Mouse (Mus musculus) liver, embryonic 15.5 days (tissue): Measurements from ENCODE around the gene Lexm. TPM values are rescaled to one million over a fixed set of nuclear protein-coding genes. Genes with fewer than 3 reads are reported as not detected.

Experiments
- ATAC-seq: fragments of 200-750 bp; cut with Nextera tagmentation; 2 replicates; pipeline ENCODE4 v1.8.0; 2017; ENCODE audit warnings: moderate number of reproducible peaks, mild to moderate bottlenecking, moderate library complexity; ENCODE audit not compliant: insufficient read depth
- H3K27ac ChIP-seq: fragments of 300-500 bp; sonication (generic); replicated peaks from 2 replicates; pipeline ENCODE4 v1.5.1; 2015; ENCODE audit warnings: mild to moderate bottlenecking, inconsistent platforms
- H3K27me3 ChIP-seq: fragments of 300-500 bp; sonication (generic); 2 replicates; pipeline ENCODE4 v1.6.1; 2015; ENCODE audit warnings: mild to moderate bottlenecking, inconsistent platforms
- H3K36me3 ChIP-seq: fragments of 300-500 bp; sonication (generic); replicated peaks from 2 replicates; pipeline ENCODE4 v1.6.1; 2015; ENCODE audit warnings: moderate library complexity, mild to moderate bottlenecking, inconsistent platforms
- H3K4me1 ChIP-seq: fragments of 300-500 bp; sonication (generic); replicated peaks from 2 replicates; pipeline ENCODE4 v1.6.1; 2015; ENCODE audit warnings: inconsistent platforms
- H3K4me2 ChIP-seq: fragments of 300-500 bp; sonication (generic); 2 replicates; pipeline ENCODE4 v1.6.1; 2015; ENCODE audit warnings: moderate library complexity, mild to moderate bottlenecking, inconsistent platforms
- H3K4me3 ChIP-seq: fragments of 300-500 bp; sonication (generic); replicated peaks from 2 replicates; pipeline ENCODE4 v1.5.1; 2015; ENCODE audit warnings: mild to moderate bottlenecking, inconsistent platforms
- H3K9ac ChIP-seq: fragments of 300-500 bp; sonication (generic); 2 replicates; pipeline ENCODE4 v1.6.1; 2015; ENCODE audit warnings: moderate library complexity, mild to moderate bottlenecking, inconsistent platforms
- H3K9me3 ChIP-seq: fragments of 300-500 bp; sonication (generic); replicated peaks from 2 replicates; pipeline ENCODE4 v1.6.1; 2016; ENCODE audit warnings: inconsistent platforms
- WGBS: fragments of 180-500 bp; shearing (Covaris S2); methylation state at CpG from one replicate; pipeline ENCODE4 v1.1.7; 2015; ENCODE audit warnings: mixed read lengths; ENCODE audit not compliant: insufficient replicate concordance; 5-methylcytosine and 5-hydroxymethylcytosine counted together
- polyA plus RNA-seq: library from polyadenylated mRNA; unstranded; fragments of >200 nt; fragmentation: Nextera tagmentation; extraction: Ambion mirVana; gene quantifications from 2 replicates; pipeline ENCODE4 v1.2.1, GENCODE M21; 2015

The Lexm gene
- polyA plus RNA-seq, 1 experiment from 2014 or later = not detected

DNA sequence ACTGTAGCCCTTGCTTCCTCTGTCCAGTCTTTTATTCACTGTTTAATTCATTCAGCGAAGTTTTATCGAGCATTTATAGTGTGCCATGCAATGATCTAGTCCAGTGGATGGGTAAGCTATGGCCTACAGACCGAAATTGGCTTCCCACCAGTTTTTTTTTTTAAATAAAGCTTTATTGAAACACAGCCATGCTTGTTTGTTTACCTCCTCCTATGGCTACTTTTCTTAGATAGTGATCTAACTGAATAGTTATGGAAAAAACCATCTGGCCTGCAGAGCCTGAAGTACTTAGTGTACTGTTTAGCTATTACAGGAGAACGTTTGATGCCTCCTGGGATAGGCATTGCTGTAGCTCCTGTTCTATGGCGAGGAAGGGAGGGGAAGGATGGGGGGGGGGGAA lies 28.8 kb upstream of the Lexm start:
- Histone ChIP-seq H3K9ac (no peak overlapping the region), H3K4me1 (peaks cover 9% of the 10 kb centered on the region), H3K4me2 (no peak overlapping the region), H3K27ac (no peak overlapping the region), H3K4me3 (no peak overlapping the region), H3K9me3 (no peaks in the 10 kb centered on the region), H3K27me3 (peaks cover 22% of the 10 kb centered on the region), H3K36me3 (no peaks in the 10 kb centered on the region)
- no peak for ATAC-seq
- WGBS = 47% methylated on average over 5 of the region's 5 CpGs

DNA sequence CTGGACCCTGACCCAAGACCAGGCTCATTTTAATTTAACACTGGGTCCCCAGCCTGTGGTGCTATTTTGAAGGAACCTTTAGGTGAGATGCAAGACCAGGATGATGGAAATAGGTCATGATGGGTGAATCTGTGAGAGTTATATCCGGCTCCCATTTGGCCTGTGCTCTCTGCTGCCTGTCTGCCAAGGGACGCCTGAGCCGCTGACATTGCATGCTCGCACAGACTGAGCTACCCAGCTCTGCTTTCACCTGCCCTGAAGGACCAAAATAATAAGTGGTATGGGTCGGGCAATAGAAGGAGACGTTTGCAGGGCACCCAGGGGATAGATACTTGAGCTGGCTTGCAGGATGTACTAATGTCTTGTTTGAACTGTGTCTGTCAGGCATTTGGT lies 27.2 kb upstream of the Lexm start:
- Histone ChIP-seq H3K36me3 (no peaks in the 10 kb centered on the region), H3K9me3 (no peaks in the 10 kb centered on the region), H3K27me3 (peaks cover 18% of the 10 kb centered on the region), H3K4me3 (no peak overlapping the region), H3K9ac (no peak overlapping the region), H3K4me1 (peaks cover 3% of the 10 kb centered on the region; the same call in 1 of the 2 replicates), H3K27ac (no peak overlapping the region), H3K4me2 (no peak overlapping the region)
- 49% methylated on average over 6 of the region's 6 CpGs for whole genome bisulfite sequencing
- no peak for ATAC-seq

DNA sequence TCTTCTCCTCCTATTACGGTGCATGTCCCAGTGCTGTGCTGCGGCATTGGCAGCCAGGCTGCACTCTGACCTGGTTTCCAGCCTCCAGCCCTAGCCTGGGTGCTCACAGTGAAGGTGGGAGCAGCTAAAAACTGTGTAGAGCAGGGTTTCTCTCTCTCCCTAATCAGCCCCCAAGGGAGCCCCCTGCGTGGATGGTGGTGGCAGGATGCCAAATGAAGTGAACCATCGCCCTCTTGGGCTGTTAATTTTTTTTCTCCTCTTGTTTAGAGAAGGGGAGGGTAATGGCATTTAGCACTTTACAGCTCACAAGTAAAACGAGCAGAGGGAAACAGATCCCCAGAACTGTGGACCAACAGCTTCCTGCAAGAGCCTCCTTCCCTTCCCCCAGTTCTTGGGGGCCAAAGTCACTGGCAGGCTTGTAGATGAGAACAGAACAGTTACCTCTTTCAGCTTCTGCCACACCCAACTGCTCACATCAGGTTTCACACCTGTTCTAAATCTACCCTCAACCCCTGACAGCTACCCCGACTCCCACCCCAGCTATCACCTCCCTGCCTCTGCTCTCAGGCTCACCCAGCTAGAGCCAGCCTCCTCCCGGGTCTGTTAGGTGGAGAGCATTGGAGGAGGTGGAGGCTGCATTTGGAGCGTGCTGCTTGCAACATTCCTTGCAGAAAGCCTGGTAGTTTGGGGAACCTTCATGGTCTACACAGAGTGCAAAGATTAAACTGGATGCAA lies 26.6 kb upstream of the Lexm start:
- H3K4me3 ChIP-seq = no peak overlapping the region
- H3K4me2 ChIP-seq = no peak overlapping the region
- WGBS = 19% methylated on average over 8 of the region's 8 CpGs
- no peak for ATAC-seq
- no peaks in the 10 kb centered on the region for H3K36me3 ChIP-seq
- no peaks in the 10 kb centered on the region for H3K9me3 ChIP-seq
- H3K4me1 ChIP-seq = peaks cover 3% of the 10 kb centered on the region; the same call in 1 of the 2 replicates
- no peak overlapping the region for H3K9ac ChIP-seq
- no peak overlapping the region for H3K27ac ChIP-seq
- H3K27me3 ChIP-seq = peaks cover 18% of the 10 kb centered on the region

DNA sequence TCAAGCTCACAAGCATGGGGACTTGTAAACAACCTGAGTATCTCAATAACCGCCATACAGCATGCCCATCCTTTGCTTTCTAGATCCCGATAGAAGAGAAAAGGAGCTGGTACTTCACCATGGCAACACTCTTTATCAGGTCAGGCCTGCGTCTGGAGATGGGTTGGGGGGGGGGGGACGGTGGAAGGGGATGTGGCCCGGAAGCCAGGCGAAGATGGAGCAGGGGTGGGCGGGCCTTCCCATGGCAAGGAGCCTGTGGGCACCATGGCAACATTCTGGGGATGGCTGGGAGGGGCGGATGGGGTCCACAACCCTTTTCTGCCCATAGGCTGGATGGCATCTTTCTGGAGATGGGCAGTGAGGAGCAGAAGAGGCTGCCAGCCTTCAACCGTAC lies 17.0 kb upstream of the Lexm start:
- no peak for ATAC-seq
- Histone ChIP-seq H3K27ac (no peak overlapping the region), H3K9ac (no peak overlapping the region), H3K4me3 (no peak overlapping the region), H3K4me2 (no peak overlapping the region), H3K9me3 (no peaks in the 10 kb centered on the region), H3K27me3 (peaks cover 24% of the 10 kb centered on the region; the same call in 1 of the 2 replicates), H3K4me1 (no peaks in the 10 kb centered on the region), H3K36me3 (no peaks in the 10 kb centered on the region)
- WGBS = 38% methylated on average over 9 of the region's 9 CpGs

DNA sequence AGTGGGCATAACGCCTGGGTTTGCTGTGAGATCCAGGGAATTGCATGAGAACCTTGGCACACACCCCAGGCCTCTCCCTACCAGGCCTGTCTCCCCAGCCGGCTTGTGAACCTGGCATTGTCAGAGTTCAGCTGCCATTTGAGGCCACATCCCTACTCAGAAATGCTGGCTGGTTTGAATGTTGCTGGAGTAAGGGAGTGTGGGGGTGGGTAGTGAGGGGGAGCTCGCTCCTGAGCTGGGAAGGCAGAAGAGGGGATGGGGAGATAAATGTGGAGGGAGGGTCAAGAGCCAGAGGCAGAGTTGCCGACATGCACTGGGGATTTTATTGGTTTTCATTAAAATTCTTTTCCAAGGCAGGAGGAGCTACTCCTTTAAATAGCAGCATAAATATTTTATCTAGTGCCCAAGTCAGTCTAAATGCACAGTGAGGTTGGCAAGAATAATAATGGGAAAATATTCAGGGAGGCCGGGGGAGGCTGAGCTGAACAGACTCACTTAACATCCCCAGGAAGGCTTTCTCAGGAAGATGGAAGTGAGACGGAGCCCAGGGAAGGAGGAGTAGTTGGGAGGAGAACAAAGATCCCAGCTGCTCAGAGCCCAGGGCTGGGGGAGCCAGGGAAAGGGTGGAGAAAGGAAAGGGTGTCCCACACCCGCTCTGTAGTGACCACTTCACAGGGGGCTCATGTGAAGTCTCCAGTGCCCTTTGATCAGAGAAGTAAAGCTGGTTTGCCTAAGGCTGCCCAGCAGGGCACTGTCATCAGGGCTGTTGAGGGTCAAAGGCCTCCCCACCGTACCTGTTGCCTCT lies 16.4 kb upstream of the Lexm start:
- WGBS = 39% methylated on average over 8 of the region's 8 CpGs
- no peak for ATAC-seq
- H3K4me2 ChIP-seq = no peak overlapping the region
- H3K4me1 ChIP-seq = 0 out of 2 replicates have a peak, but pooled peaks cover 4% of the 10 kb centered on the region
- H3K9me3 ChIP-seq = no peaks in the 10 kb centered on the region
- H3K36me3 ChIP-seq = no peaks in the 10 kb centered on the region
- H3K27ac ChIP-seq = no peak overlapping the region
- H3K27me3 ChIP-seq = peaks cover 24% of the 10 kb centered on the region; the same call in 1 of the 2 replicates
- no peak overlapping the region for H3K9ac ChIP-seq
- H3K4me3 ChIP-seq = no peak overlapping the region

DNA sequence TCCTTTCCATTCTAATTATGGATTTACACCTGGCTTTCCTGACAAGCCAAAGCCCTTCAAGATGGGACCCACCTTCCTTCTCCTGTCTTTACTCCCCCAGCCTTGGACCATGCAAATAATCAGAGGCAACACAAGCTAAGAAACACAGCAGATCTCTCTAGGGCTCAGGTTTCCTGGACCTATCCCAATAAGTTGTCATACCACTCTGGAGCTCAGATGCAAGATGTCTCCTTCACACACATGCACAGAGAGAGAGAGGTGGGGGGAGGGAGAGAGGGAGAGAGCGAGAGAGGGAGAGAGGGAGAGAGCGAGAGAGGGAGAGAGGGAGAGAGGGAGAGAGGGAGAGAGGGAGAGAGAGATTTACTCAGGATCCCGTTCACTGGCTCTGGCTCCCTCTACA lies 15.3 kb upstream of the Lexm start:
- H3K36me3 ChIP-seq = no peaks in the 10 kb centered on the region
- 47% methylated on average over 1 of the region's 3 CpGs for WGBS

DNA sequence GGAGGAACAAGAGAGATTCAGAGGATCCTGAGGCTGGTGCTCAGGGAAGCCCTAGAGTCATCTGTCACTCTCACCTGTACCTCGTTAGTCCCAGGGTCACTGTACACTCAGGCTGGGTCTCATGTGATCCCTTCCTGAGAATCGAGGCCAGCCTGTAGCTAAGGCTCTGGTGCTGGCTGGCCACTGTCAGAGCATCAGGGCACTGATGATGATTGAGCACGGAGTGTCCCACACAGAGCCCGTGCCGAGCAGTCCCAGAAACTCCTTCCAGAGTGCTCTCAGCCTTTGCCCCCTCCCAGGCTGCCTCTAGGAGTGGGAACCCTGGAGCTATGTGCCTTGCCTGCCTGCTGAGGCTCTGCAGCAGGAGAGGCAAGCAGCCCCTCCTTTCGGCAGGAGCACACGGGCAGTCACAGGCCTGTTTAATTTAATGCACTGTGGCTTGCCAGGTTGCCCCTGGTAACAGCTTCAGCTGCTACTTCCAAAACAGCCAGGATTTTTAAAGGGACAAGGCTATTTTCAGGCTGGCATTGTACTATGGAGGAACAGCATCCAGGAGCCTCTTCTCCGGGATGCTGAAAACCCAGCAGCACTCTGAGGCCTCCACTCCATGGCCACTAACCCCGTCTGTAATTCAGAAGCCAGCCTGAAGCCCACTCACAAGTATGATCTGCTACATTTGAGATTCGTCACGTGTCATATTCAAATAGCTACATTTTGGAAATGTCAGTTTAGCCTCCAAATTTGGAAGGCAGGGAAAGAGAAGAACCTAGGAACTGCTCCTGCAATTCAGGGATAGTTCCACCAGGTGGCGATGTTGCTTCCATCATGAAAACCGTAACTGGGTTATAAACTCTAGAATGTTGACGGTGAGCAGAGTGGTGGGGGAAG lies 13.5 kb upstream of the Lexm start:
- H3K4me2 ChIP-seq = no peak overlapping the region
- no peaks in the 10 kb centered on the region for H3K36me3 ChIP-seq
- no peak overlapping the region for H3K4me3 ChIP-seq
- 32% methylated on average over 14 of the region's 14 CpGs for WGBS
- H3K9ac ChIP-seq = no peak overlapping the region
- no peak overlapping the region for H3K27ac ChIP-seq
- H3K4me1 ChIP-seq = 0 out of 2 replicates have a peak, but pooled peaks cover 4% of the 10 kb centered on the region
- no peak for ATAC-seq
- H3K9me3 ChIP-seq = no peaks in the 10 kb centered on the region
- H3K27me3 ChIP-seq = peaks cover 44% of the 10 kb centered on the region

More for the DNA sequence above, 15.3 kb upstream of the Lexm start:
- no peak overlapping the region for H3K9ac ChIP-seq
- H3K9me3 ChIP-seq = no peaks in the 10 kb centered on the region
- H3K4me3 ChIP-seq = no peak overlapping the region
- H3K27me3 ChIP-seq = peaks cover 31% of the 10 kb centered on the region
- H3K27ac ChIP-seq = no peak overlapping the region
- ATAC-seq = no peak
- H3K4me2 ChIP-seq = no peak overlapping the region
- H3K4me1 ChIP-seq = 0 out of 2 replicates have a peak, but pooled peaks cover 4% of the 10 kb centered on the region

DNA sequence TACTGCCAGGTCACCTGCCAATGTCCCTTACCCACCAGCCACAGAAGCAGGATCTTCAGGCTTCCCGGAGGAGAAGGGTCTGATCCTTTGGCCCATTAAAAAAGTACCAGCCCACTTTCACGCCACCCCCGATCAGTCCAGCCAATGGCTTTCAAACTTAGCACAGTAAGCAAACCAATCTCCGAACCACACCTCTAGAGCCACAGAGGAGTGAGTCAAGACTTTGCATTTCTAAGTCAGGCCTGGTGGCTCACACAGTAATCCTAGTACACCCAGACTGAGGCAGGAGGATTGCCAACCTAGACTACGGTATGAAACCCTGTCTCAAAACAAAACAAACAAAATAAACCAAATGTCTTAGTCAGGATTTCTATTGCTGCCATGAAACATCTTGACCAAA lies 12.3 kb upstream of the Lexm start:
- ATAC-seq = no peak
- no peak overlapping the region for H3K27ac ChIP-seq
- H3K36me3 ChIP-seq = no peaks in the 10 kb centered on the region
- 0 out of 2 replicates have a peak, but pooled peaks cover 4% of the 10 kb centered on the region for H3K4me1 ChIP-seq
- WGBS = 49% methylated on average over 5 of the region's 5 CpGs
- no peak overlapping the region for H3K9ac ChIP-seq
- no peak overlapping the region for H3K4me2 ChIP-seq
- H3K27me3 ChIP-seq = peaks cover 47% of the 10 kb centered on the region
- H3K9me3 ChIP-seq = no peaks in the 10 kb centered on the region
- H3K4me3 ChIP-seq = no peak overlapping the region

DNA sequence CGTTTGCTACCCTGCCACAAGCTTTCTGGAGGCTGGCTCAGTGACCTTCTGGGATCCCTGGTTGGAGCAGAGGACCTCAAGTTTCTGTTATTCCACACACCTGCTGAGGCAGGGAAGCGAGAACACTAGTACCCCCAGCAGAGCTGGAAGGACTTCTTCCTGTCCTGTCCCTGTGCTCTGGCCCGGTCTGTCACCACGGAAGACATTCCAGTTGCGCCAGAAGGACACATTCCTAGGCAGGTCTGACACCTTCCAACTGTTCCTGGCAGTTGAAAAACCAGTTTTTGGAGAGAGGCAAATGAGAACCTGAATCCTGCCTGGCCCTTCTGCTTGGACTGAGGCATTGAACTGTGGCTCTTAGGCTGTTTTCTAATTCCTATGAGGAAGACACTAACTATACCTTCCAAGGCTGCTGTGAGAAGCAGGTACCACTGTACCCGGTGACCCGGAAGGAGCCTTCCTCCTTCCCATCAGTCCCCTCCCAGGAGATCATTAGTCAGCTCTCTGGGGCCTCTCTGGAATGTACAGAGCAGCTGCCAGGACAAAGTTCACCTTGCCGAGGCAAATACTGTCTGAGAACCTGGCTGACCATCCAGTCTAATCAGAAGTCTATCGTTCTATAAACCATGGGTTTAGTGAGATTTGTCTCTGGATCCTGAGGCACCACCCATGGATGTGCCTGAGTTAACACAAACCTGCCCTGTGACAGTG lies 11.8 kb upstream of the Lexm start:
- no peaks in the 10 kb centered on the region for H3K36me3 ChIP-seq
- no peak overlapping the region for H3K9ac ChIP-seq
- no peak overlapping the region for H3K27ac ChIP-seq
- 0 out of 2 replicates have a peak, but pooled peaks cover 4% of the 10 kb centered on the region for H3K4me1 ChIP-seq
- 31% methylated on average over 9 of the region's 9 CpGs for WGBS
- no peaks in the 10 kb centered on the region for H3K9me3 ChIP-seq
- ATAC-seq = no peak
- peaks cover 47% of the 10 kb centered on the region for H3K27me3 ChIP-seq
- no peak overlapping the region for H3K4me3 ChIP-seq
- H3K4me2 ChIP-seq = no peak overlapping the region

DNA sequence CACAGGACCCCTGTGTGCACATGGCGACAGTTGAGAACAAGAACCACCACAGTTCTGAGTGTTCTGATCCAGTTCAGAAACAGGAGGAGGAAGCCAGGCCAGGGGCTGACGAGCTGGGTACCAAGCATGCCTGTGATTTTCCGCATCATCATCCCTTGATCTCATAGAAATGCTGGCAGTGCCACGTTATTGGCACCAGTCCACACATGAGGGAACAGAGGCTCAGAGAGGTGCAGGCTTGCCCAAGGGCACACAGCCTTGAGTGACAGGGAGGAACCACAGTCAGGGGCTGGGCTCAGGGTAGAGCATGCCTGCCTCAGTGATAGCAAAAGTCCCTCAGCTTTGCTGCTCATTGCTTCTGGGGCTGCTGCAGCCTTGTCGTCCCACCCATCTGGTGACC lies 10.8 kb upstream of the Lexm start:
- Histone ChIP-seq H3K27me3 (peaks cover 49% of the 10 kb centered on the region), H3K4me2 (no peak overlapping the region), H3K9ac (no peak overlapping the region), H3K27ac (no peak overlapping the region), H3K4me1 (0 out of 2 replicates have a peak, but pooled peaks cover 4% of the 10 kb centered on the region), H3K9me3 (no peaks in the 10 kb centered on the region), H3K36me3 (no peaks in the 10 kb centered on the region), H3K4me3 (no peak overlapping the region)
- no peak for ATAC-seq
- 57% methylated on average over 5 of the region's 5 CpGs for WGBS
